ENCODE assay signal across 10 mouse cellular contexts in genomic region chr16:20169471-20170106, GRCm38 (mm10). TPM values are rescaled to one million over a fixed set of nuclear protein-coding genes. Genes with fewer than 3 reads are reported as not detected.
DNase-seq lines count a peak whose midpoint lies in the region; ATAC-seq and TF ChIP-seq lines count a peak whose summit lies in the region.
"Had no signal": no experiment of that assay in that cellular context is flagged by ENCODE, and none has a peak within 500 bp of the region (broad histone marks: within the 10 kb centered on the region; RNA-seq: fewer than 3 reads in every experiment).

No protein-coding gene starts in this region.

- H3K36me3 ChIP-seq in lung, embryonic 14.5 days (ENCODE audit: insufficient read depth) = peaks cover 90% of the 10 kb centered on the region
- peaks cover 17% of the 10 kb centered on the region for H3K36me3 ChIP-seq in liver, embryonic 14.5 days (replicated peaks; ENCODE audit: control insufficient read depth, insufficient read depth, low read depth)
- peaks cover 16% of the 10 kb centered on the region for H3K36me3 ChIP-seq in stomach, postnatal 0 days (ENCODE audit: control insufficient read depth, insufficient read depth, low read length)
- H3K36me3 ChIP-seq in kidney, embryonic 15.5 days = peaks cover 91% of the 10 kb centered on the region

- no peaks in the 10 kb centered on the region for H3K27me3 ChIP-seq in lung, embryonic 14.5 days (ENCODE audit: insufficient read depth, low read length)
- H3K27me3 ChIP-seq in liver, embryonic 14.5 days (ENCODE audit: control insufficient read depth, insufficient read depth, low read length) = no peaks in the 10 kb centered on the region
- H3K27me3 ChIP-seq in stomach, postnatal 0 days (ENCODE audit: control insufficient read depth, insufficient read depth, low read length) = no peaks in the 10 kb centered on the region
- H3K27me3 ChIP-seq in kidney, embryonic 15.5 days = no peaks in the 10 kb centered on the region
- H3K27me3 ChIP-seq: limb, embryonic 15.5 days had no signal

- peak; percentile 71 for TF ChIP-seq EP300 in liver, embryonic 14.5 days (IDR thresholded peaks at IDR 0.05; ENCODE audit: low read depth)
- no peak for TF ChIP-seq EP300 in stomach, postnatal 0 days (optimal IDR thresholded peaks at IDR 0.05)

- H3K9ac ChIP-seq in lung, embryonic 14.5 days = no peak overlapping the region
- peak overlapping the region; percentile 19; the same call in 1 of the 2 replicates for H3K9ac ChIP-seq in liver, embryonic 14.5 days (replicated peaks)
- H3K9ac ChIP-seq in stomach, postnatal 0 days (ENCODE audit: low read length) = no peak overlapping the region
- no peak overlapping the region for H3K9ac ChIP-seq in kidney, embryonic 15.5 days
- H3K9ac ChIP-seq: limb, embryonic 15.5 days had no signal

- 62% methylated on average over 3 of the region's 3 CpGs for WGBS in lung, embryonic 14.5 days
- WGBS in lung, adult 2 months = 62% methylated on average over 3 of the region's 3 CpGs
- 64% methylated on average over 3 of the region's 3 CpGs for WGBS in liver, embryonic 14.5 days (ENCODE audit: insufficient replicate concordance)
- 41% methylated on average over 3 of the region's 3 CpGs for WGBS in stomach, postnatal 0 days
- 85% methylated on average over 3 of the region's 3 CpGs for WGBS in kidney, embryonic 15.5 days

- peak; percentile 17 for DNase-seq in embryo, embryonic 10 days (ENCODE audit: low spot score)
- DNase-seq in embryo, embryonic 9.5 days (ENCODE audit: extremely low spot score) = no peak
- DNase-seq in lung, embryonic 14.5 days = peak; percentile 49
- DNase-seq in lung, adult 2 months = no peak
- peak; percentile 66 to 70 (median 68) for DNase-seq in liver, embryonic 14.5 days (ENCODE audit: low read depth in 3 of 3, low spot score in 3 of 3)
- DNase-seq in stomach, postnatal 0 days (ENCODE audit: low spot score) = no peak
- DNase-seq in kidney, postnatal 10 days = no peak
- DNase-seq: thymus, postnatal 25 days had no signal

- TF ChIP-seq POLR2A in lung, adult 2 months (IDR thresholded peaks at IDR 0.05; ENCODE audit: borderline replicate concordance, extremely low read depth, low read depth, low read length) = no peak

- H3K9me3 ChIP-seq in lung, embryonic 14.5 days (ENCODE audit: low read depth, low read length) = peaks cover 4% of the 10 kb centered on the region; the same call in 1 of the 2 replicates
- H3K9me3 ChIP-seq in liver, embryonic 14.5 days (ENCODE audit: control insufficient read depth, low read length) = no peaks in the 10 kb centered on the region
- H3K9me3 ChIP-seq in stomach, postnatal 0 days (ENCODE audit: control insufficient read depth, low read length) = no peaks in the 10 kb centered on the region
- H3K9me3 ChIP-seq in kidney, embryonic 15.5 days (replicated peaks) = no peaks in the 10 kb centered on the region
- H3K9me3 ChIP-seq: limb, embryonic 15.5 days had no signal

- H3K4me1 ChIP-seq in lung, embryonic 14.5 days (ENCODE audit: insufficient read depth) = no peaks in the 10 kb centered on the region
- H3K4me1 ChIP-seq in lung, adult 2 months (ENCODE audit: control insufficient read depth, insufficient read depth, low read length) = peaks cover 3% of the 10 kb centered on the region
- peaks cover 5 to 11% of the 10 kb centered on the region in 2 experiments for H3K4me1 ChIP-seq in liver, embryonic 14.5 days (replicated peaks; ENCODE audit: control insufficient read depth in 2 of 2, insufficient read depth in 2 of 2, low read length in 1 of 2)
- 0 out of 2 replicates have a peak, but pooled peaks cover 2% of the 10 kb centered on the region for H3K4me1 ChIP-seq in stomach, postnatal 0 days (replicated peaks; ENCODE audit: control insufficient read depth, insufficient read depth)
- H3K4me1 ChIP-seq in kidney, embryonic 15.5 days = no peaks in the 10 kb centered on the region
- H3K4me1 ChIP-seq: limb, embryonic 15.5 days had no signal

- H3K4me3 ChIP-seq in lung, embryonic 14.5 days (ENCODE audit: low read depth, low read length) = no peak overlapping the region
- H3K4me3 ChIP-seq in lung, adult 2 months (replicated peaks; ENCODE audit: extremely low read depth, low read depth, low read length) = no peak overlapping the region
- no peak overlapping the region for H3K4me3 ChIP-seq in liver, embryonic 14.5 days (ENCODE audit: insufficient read depth in 1 of 2, low read depth in 2 of 2, low read length in 2 of 2)
- no peak overlapping the region for H3K4me3 ChIP-seq in stomach, postnatal 0 days (ENCODE audit: low read depth, low read length)
- no peak overlapping the region for H3K4me3 ChIP-seq in kidney, embryonic 15.5 days (replicated peaks)
- H3K4me3 ChIP-seq: limb, embryonic 15.5 days had no signal

- H3K27ac ChIP-seq in lung, embryonic 14.5 days (ENCODE audit: low read depth) = no peak overlapping the region
- H3K27ac ChIP-seq in liver, embryonic 14.5 days = peak overlapping the region; percentile 38
- H3K27ac ChIP-seq in stomach, postnatal 0 days (replicated peaks) = peak overlapping the region; percentile 50; the same call in 1 of the 2 replicates
- H3K27ac ChIP-seq in kidney, embryonic 15.5 days = no peak overlapping the region
- H3K27ac ChIP-seq: limb, embryonic 15.5 days had no signal

- peak; percentile 69 for ATAC-seq in lung, embryonic 14.5 days (ENCODE audit: insufficient read depth)
- peak; percentile 100 for ATAC-seq in liver, embryonic 14.5 days (ENCODE audit: insufficient read depth)
- peak; percentile 83; the same call in 1 of the 2 replicates for ATAC-seq in stomach, postnatal 0 days (ENCODE audit: low FRiP score, low TSS enrichment)
- ATAC-seq in kidney, embryonic 15.5 days (replicated peaks; ENCODE audit: low FRiP score) = no peak

- no peak for TF ChIP-seq CTCF in lung, embryonic 14.5 days (IDR thresholded peaks at IDR 0.05; ENCODE audit: low read depth)
- no peak for TF ChIP-seq CTCF in lung, adult 2 months (IDR thresholded peaks at IDR 0.05; ENCODE audit: insufficient read depth, low read length)
- peak; percentile 44 for TF ChIP-seq CTCF in liver, embryonic 14.5 days (IDR thresholded peaks at IDR 0.05; ENCODE audit: low read depth)
- TF ChIP-seq CTCF in stomach, postnatal 0 days (IDR thresholded peaks at IDR 0.05; ENCODE audit: low read depth) = peak; percentile 53

- H3K4me2 ChIP-seq in lung, embryonic 14.5 days = no peak overlapping the region
- peak overlapping the region; percentile 31 for H3K4me2 ChIP-seq in liver, embryonic 14.5 days (ENCODE audit: low read depth)
- H3K4me2 ChIP-seq in stomach, postnatal 0 days (replicated peaks; ENCODE audit: low read depth) = no peak overlapping the region
- H3K4me2 ChIP-seq in kidney, embryonic 15.5 days = no peak overlapping the region
- H3K4me2 ChIP-seq: limb, embryonic 15.5 days had no signal

RNA-seq across cellular contexts. Expression of gene Yeats2, which starts 28.7 kb away (rescaled TPM):
- polyA plus RNA-seq in lung, embryonic 14.5 days (2014; fragmentation: Nextera tagmentation; extraction: Ambion mirVana) = 46.3 and 53.3 TPM in 2 replicates
- polyA plus RNA-seq in lung, adult 2 months (2012; rRNA removed) = 21.1 and 26.4 TPM in 2 replicates
- 6.1 and 7.6 TPM in 2 replicates for polyA plus RNA-seq in liver, embryonic 14.5 days (2012; rRNA removed)
- polyA plus RNA-seq in liver, embryonic 14.5 days (2014; fragmentation: Nextera tagmentation; extraction: Ambion mirVana) = 3.0 and 4.5 TPM in 2 replicates
- polyA plus RNA-seq in stomach, postnatal 0 days (2015; fragmentation: Nextera tagmentation; extraction: Ambion mirVana) = 6.4 and 6.8 TPM in 2 replicates
- polyA plus RNA-seq in kidney, embryonic 15.5 days (2015; fragmentation: Nextera tagmentation; extraction: Ambion mirVana) = 36.0 and 37.6 TPM in 2 replicates

Comparison
In these comparisons a context has a peak if more than half of its experiments do, and no peak if none do; other contexts are left out.
1. DNase-seq: peak in embryo, embryonic 10 days (single experiment), lung, embryonic 14.5 days (single experiment) and liver, embryonic 14.5 days (3 of 3); none in embryo, embryonic 9.5 days (single experiment), lung, adult 2 months (single experiment), stomach, postnatal 0 days (single experiment) and kidney, postnatal 10 days (single experiment).
2. H3K27ac ChIP-seq: peak in liver, embryonic 14.5 days (single experiment) and stomach, postnatal 0 days (single experiment); none in lung, embryonic 14.5 days (single experiment) and kidney, embryonic 15.5 days (single experiment).
3. CTCF ChIP-seq: peak in liver, embryonic 14.5 days (single experiment) and stomach, postnatal 0 days (single experiment); none in lung, embryonic 14.5 days (single experiment) and lung, adult 2 months (single experiment).